Mouse (Mus musculus) spleen, adult 2 months (tissue): ENCODE measurements around the gene Mark3.

Source experiments
- CTCF ChIP-seq: fragments of 200-500 bp; IDR thresholded peaks from 2 replicates; pipeline ENCODE4 v1.5.1; 2011; ENCODE audit warnings: mild to moderate bottlenecking, inconsistent platforms; ENCODE audit not compliant: insufficient read depth, insufficient read length, insufficient replicate concordance; ENCODE audit errors: extremely low read depth
- POLR2A ChIP-seq: fragments of 200-500 bp; IDR thresholded peaks from 2 replicates; pipeline ENCODE4 v1.6.1; 2011; ENCODE audit warnings: low read depth, low read length, inconsistent platforms

DNA sequence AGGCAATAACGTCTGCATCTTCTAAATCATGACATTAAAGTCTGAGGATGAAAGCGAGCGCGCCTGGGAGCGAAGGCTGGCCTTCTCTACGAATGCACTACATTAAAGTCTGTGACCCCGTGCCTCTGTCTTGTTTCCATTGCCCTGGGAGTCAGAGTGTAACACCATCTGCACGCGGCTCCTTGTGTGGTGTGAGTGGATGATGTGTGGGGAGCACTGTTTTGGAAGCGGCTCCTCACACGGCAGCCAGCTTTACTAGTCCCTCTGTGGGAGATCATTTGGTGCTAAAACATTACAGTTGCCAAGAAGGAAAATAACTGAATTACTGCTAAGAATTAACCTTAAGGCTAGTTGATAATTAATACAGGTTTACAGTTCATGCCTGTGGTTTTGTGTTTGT, 81.4 kb downstream of the Mark3 start:
- TF ChIP-seq POLR2A (no peak), CTCF (no peak)
